Mouse (Mus musculus) layer of hippocampus, postnatal 25 days (tissue): Measurements from ENCODE around the gene Hspbap1. TPM values are rescaled to one million over a fixed set of nuclear protein-coding genes. Genes with fewer than 3 reads are reported as not detected.

Source experiments
- DNase-seq, 2 experiments: peaks; one replicate each; pipeline ENCODE4 v3.0.0; 2022; ENCODE audit warnings: mixed read lengths in 2 of 2, low spot score in 1 of 2; ENCODE audit errors: extremely low spot score in 1 of 2
- total RNA-seq, 2 experiments: library from RNA; stranded (reverse); gene quantifications; 2 replicates each; pipeline ENCODE4 v1.2.3; 2021

The Hspbap1 gene
- total RNA-seq, 2 experiments from 2014 or later, result 4.6 to 5.7 TPM

GRCm38 (mm10) chr16:35788330-35788729 is 18.2 kb downstream of the Hspbap1 start:
- DNase-seq, result no peak

GRCm38 (mm10) chr16:35791962-35792521 is 21.9 kb downstream of the Hspbap1 start:
- DNase-seq, result no peak

- DNase-seq, result no peak
Observed at GRCm38 (mm10) chr16:35802163-35802562, 32.0 kb downstream of the Hspbap1 start.

GRCm38 (mm10) chr16:35803723-35804122 is 33.5 kb downstream of the Hspbap1 start:
- DNase-seq, result no peak

- no peak for DNase-seq
Observed at GRCm38 (mm10) chr16:35806973-35807662, 36.9 kb downstream of the Hspbap1 start.

GRCm38 (mm10) chr16:35807663-35807992 is 37.5 kb downstream of the Hspbap1 start:
- no peak for DNase-seq

- DNase-seq, result no peak
Observed at GRCm38 (mm10) chr16:35808838-35809237, 38.7 kb downstream of the Hspbap1 start.

GRCm38 (mm10) chr16:35813119-35813518 is 42.9 kb downstream of the Hspbap1 start:
- DNase-seq, result no peak

- peak; percentile 73 to 88 for DNase-seq
Observed at GRCm38 (mm10) chr16:35817255-35818089, 47.3 kb downstream of the Hspbap1 start.

GRCm38 (mm10) chr16:35829999-35830398 is 59.8 kb downstream of the Hspbap1 start:
- DNase-seq, result no peak

- DNase-seq, result no peak
Observed at GRCm38 (mm10) chr16:35832926-35833325, 62.8 kb downstream of the Hspbap1 start.

- no peak for DNase-seq
Observed at GRCm38 (mm10) chr16:35834653-35835052, 64.5 kb downstream of the Hspbap1 start.

- no peak for DNase-seq
Observed at GRCm38 (mm10) chr16:35839680-35840079, 69.5 kb downstream of the Hspbap1 start.

GRCm38 (mm10) chr16:35847138-35847537 is 77.0 kb downstream of the Hspbap1 start:
- no peak for DNase-seq

GRCm38 (mm10) chr16:35855846-35856245 is 85.7 kb downstream of the Hspbap1 start:
- DNase-seq, result no peak

GRCm38 (mm10) chr16:35856766-35857165 is 86.6 kb downstream of the Hspbap1 start:
- DNase-seq, result no peak

- DNase-seq, result no peak
Observed at GRCm38 (mm10) chr16:35860236-35860635, 90.1 kb downstream of the Hspbap1 start.

GRCm38 (mm10) chr16:35862057-35862456 is 91.9 kb downstream of the Hspbap1 start:
- no peak for DNase-seq

GRCm38 (mm10) chr16:35867726-35868125 is 97.6 kb downstream of the Hspbap1 start:
- no peak for DNase-seq

- DNase-seq, result no peak
Observed at GRCm38 (mm10) chr16:35869126-35869525, 99.0 kb downstream of the Hspbap1 start.

GRCm38 (mm10) chr16:35869656-35870055 is 99.5 kb downstream of the Hspbap1 start:
- DNase-seq, result no peak
